Mouse (Mus musculus) ES-CJ7 (cell line): ENCODE data around the gene Rpn1.
A peak's percentile ranks its signal among the peaks of the same experiment; 100 is the strongest.

ENCODE experiments used
- DNase-seq: peaks from one replicate; pipeline ENCODE4 v3.0.0; 2011; ENCODE audit warnings: low read depth, low spot score

Rpn1 gene

DNA sequence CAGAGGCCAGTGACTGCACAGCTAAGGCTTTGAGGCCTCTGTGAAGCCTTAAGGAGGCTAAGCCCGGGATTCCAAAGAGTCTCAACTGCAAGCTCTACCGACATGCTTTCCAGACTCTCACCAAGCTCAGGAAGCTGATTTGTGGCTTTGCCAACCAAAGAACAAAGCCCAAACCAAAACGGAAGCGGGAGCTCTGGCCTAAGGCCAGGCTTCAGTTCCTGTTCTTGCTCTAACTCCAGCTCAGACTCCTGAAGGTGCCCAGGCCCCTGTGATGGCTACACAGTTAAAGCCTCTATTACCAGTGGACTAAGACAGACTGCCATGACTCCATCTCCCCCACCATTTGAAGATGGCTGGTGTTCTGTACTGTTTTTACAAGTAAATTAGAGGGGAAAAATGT, 19.2 kb upstream of the Rpn1 start:
- no peak for DNase-seq

DNA sequence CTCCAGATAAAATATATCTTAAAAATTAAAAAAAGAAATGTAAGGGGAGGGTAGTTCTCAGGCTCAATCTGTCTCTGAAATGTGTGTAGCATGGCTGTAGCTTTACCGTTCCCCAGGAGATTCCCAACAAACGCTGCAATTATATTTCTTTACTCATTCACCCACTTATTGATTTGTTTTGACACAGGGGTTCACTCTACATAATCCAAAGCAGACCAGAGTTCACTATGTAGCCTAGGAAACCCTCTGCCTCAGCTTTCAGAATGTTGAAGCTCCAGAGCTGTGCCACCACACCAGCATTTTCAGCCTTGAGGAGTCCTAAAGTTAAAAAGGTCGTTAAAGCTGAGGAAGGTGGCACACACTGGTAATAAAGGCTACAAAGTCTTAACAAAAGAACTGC, 18.3 kb upstream of the Rpn1 start:
- no peak for DNase-seq

DNA sequence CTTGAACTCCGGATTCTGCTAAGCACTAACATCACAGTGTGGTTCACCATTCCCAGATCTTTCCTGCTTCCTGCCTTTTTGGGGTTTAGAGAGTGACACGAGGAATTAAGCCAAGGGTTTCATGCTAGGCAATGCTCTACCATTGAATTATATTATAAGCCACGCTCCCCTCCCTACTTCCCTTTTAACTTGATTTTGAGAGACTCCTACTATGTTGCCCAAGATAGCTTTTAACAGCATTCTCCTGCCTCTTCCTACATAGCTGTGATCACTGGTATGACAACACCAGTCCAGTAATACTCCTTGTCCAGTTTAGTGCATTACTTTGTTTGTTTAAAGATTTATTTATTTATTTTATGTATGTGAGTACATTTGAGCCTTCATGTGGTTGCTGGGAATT, 16.6 kb upstream of the Rpn1 start:
- no peak for DNase-seq

DNA sequence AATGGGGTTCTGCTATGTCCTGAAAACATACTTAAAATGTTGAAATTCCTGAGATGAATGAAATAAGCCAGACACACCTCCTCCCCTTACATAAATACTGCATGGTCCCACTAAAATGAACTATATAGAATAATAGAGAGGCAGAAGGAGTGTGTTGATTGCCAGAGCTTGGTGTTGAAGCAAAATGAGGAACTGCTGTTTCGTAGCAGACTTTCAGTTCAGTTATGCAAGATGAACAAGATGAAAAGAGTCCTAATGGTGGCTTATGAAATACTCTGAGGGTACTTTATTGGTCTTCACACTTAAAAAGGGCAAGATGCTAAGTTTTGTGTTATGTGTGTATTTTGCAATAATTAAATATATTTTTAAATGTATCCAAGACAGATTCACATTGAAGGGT, 15.5 kb upstream of the Rpn1 start:
- DNase-seq, result no peak

DNA sequence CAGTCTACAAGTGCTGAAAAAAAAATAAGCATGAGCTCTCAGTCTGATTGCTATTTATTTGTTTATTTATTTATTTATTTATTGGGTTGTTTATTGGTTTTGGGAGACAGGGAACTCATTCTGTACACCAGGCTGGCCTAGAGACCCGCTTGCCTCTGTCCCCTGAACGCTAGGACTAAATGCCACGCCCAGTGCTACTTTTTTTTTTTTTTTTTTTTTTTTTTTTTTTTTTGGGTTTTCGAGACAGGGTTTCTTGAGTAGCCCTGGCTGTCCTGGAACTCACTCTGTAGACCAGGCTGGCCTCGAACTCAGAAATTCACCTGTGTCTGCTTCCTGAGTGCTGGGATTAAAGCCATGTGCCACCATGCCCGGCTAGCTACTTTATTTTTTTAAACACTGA, 13.8 kb upstream of the Rpn1 start:
- no peak for DNase-seq

DNA sequence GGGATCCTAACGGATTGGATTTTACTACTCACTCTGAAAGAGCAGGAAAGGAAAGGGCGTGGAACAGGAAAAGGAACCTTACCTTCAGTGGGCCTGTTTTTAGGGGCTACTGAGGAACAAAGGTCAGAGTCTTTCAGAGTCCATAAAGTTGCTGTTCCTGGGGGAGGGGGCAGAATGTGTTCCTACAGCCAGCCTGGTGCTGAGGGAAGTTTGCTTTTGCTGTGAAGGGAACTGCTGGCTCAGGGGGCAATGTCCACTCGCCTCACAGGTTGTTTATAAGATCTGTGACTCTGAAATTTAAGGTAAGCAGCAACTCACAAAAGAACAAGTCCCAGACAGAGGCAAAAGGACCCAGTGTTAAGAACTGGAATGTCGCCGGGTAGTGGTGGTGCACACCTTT, 13.1 kb upstream of the Rpn1 start:
- DNase-seq, result peak; percentile 34

DNA sequence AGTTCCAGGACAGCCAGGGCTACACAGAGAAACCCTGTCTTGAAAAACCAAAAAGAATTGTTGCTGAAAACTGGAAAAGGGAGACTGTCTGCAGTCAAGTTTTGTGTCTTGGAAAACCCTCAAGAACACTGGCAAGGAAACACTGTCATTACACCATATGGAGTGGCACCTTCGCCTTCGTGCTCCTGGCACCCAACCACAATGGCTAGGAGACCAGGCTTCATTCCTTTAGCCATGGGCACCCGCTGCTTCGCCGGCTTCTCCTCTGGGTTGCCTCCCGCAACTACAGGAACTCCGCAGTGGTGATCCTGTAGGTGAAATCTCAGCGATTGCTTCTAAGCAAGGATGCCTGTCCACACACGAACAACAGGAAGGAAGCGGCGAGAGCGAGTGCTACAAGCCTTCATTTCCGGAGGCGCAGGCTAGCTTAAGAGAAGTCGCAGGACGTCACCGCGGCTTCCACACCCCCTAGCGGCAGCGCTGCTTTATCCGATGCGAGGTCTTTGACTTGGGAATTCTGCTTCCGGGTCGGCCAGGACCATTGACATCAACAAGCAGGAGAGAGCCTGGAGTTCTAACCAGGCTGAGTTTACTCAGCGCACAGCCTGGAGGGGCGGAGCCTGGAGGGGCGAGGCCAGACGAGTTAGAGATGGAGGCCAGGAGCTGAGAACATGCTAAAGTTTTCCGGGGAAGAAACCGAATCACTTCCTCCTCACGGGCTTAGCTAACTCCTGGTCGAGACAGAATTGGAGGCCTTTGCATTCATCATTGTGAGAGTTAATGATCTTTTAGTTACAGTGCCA, 9.3 kb upstream of the Rpn1 start:
- DNase-seq, result peak; percentile 100

DNA sequence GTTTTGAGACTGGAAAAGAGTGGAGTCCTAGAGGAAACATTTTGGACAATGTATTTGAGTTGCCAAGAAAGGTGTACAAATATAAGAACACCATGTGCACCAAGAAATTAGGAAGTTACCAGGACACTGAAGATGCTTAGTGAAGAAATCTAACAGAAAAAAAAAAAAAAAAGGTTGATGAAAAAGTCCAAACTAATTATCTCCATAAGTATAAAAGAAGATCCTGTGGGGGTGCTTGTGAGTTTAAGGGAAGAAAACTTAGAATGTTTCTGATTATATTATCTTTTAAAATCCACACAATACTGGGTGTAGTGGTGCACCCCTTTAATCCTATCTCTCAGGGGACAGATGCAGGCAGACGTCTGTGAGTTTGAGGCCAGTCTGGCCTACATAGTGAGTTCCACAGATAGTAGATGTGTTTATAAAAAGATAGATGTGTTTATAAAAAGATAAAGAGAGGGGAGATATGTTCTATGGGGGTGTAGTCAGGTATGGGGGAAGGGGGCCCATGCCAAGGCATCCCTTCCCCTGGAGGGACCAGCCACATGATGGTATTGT, 8.2 kb upstream of the Rpn1 start:
- no peak for DNase-seq

DNA sequence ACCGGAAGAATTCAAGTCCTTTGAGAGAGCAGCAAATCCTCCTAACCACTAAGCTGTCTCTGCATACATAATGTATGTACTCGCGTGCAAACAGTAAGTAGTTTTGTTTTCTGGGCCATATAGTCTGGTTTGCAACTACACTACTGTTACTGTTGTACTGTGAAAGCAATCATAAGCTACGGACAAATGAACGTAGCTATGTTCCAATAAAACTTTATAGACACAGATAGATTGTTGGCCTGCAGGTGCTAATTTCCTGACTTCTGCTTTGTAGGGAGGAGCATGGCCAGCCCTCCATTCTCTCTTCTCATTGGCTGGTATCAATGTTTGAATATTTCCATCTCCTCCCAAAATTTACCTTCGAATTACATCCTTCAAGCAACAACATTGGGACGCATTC, 1.2 kb upstream of the Rpn1 start:
- no peak for DNase-seq

DNA sequence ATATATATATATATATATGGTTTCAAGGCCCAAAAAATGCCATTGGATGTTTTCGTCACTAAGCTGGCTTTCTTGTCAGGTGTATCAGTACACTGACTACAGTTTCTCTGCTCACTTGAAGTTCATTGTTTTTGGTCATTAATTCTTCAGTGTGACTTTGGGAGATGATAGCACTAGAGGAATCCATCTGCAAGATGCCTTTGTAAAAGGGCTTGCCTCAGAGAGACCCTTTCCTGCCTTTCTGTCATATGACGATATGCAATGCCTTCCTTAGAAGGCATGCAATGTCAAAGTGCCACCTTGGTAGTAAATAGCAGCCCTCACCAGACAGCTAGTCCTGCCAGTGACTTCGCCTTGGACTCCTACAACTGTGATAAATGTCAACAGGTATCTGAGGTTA, 610 bp upstream of the Rpn1 start:
- DNase-seq, result no peak

DNA sequence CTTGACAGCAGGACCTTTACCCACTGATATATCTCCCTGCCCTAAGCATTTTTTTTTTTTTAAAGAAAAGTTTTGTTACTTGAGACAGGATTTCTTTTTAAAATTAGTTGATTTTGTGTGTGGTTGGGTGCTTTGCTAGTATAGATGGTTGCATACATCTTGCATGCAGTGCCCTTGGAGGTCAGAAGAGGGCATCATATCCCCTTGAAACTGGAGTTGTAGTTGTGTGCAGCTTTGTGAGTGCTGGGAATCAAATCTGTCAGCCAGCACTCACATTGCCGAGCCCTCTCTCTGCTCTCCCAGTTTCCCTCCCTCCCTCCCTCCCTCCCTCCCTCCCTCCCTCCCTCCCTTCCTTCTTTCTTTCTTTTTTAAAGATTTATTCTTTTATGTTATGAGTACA, 4.7 kb downstream of the Rpn1 start:
- DNase-seq, result peak; percentile 56

DNA sequence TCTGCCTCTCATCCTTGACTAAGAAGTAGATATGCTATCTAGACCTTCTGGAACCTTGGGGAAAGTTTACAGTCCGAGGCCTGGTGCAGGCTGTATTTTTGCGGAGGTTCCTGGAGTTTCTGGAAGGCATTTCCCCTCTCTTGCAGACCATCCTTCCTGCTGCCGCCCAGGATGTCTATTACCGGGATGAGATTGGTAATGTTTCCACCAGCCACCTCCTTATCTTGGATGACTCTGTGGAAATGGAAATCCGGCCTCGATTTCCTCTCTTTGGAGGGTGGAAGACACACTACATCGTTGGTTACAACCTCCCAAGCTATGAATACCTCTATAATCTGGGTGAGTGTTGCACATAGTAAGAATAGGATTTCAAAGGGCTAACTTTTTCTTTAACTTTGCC, 11.1 kb downstream of the Rpn1 start:
- DNase-seq, result no peak

DNA sequence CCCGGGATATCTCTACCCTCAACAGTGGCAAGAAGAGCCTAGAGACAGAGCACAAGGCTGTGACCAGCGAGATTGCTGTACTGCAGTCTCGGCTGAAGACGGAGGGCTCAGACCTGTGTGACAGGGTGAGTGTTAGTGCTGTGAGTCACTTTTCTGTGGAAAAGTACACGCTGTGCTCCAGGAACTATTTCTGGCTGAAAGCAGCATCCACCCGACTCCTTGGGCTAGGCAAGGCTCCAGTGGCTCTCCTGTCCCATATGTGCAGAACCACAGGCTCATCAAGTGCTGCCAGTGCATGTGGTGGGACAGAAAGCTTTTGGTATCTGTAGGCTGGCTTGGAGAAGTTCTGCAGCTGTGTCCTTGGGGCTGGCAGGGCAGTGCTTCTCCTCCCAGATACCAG, 17.8 kb downstream of the Rpn1 start:
- no peak for DNase-seq

DNA sequence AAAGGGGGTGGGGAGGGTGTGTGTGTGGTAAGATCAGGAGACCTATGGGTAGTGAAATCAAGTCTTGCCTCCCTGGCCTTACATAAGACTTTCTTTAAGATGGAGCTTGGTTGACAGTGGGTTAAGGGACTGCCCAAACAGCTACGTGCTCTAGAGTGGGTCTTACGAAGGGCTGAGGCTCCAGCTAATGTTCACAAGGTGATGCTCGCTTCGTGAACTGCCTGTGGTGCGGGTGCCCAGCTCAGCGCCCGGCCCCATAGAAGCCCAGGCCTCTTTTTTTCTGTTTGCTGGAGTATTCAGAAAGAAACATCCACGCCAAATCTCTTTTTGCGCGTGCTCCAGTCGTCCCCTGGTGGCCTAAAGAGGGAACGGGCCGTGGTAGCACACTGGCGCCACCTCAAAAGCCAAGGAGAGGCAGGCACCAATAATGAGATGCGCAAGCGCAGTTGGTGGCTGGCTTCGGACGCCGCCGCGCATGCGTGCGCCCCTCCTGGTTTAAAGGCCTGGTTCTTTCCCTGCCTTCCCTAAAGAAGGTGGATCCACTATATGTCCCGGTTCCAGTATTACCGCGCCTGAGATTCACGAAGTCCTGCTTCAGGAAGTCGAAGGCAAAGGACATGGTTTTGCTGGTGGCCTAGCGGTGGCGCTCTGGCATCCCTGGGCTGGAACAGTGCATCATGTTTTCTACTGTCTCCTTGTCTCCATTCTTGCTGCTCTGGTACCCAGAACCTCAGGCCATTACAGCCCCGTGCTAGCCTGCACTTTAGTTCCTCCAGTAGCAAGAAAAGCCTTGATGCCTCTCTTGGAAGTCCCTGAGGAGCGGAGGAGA, 21.7 kb downstream of the Rpn1 start:
- peak; percentile 97 for DNase-seq

DNA sequence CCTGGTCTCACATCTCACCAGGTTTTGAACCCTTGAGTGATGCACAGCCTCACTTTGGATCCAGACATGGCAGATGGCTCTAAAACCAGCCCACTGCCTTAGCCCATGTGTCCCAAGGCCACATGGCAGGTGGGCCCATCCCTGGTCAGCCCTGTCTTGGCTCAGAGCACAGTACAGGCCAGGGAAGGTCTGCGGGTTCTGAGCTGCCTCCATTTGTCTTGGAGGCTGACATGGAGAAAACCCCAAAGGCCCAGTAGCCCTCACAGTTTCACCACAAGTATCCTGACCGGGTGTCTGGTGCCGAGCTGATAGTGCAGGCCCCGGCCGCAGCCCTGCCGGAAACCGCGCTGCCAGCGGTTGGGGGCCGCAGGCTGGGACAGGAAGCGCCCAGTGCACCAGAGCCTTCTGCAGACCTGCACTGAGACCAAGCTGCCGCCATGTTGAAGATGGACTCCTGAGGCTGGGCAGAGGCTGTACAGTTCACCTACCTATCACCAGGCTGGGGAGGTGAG, 22.4 kb downstream of the Rpn1 start:
- DNase-seq, result no peak

DNA sequence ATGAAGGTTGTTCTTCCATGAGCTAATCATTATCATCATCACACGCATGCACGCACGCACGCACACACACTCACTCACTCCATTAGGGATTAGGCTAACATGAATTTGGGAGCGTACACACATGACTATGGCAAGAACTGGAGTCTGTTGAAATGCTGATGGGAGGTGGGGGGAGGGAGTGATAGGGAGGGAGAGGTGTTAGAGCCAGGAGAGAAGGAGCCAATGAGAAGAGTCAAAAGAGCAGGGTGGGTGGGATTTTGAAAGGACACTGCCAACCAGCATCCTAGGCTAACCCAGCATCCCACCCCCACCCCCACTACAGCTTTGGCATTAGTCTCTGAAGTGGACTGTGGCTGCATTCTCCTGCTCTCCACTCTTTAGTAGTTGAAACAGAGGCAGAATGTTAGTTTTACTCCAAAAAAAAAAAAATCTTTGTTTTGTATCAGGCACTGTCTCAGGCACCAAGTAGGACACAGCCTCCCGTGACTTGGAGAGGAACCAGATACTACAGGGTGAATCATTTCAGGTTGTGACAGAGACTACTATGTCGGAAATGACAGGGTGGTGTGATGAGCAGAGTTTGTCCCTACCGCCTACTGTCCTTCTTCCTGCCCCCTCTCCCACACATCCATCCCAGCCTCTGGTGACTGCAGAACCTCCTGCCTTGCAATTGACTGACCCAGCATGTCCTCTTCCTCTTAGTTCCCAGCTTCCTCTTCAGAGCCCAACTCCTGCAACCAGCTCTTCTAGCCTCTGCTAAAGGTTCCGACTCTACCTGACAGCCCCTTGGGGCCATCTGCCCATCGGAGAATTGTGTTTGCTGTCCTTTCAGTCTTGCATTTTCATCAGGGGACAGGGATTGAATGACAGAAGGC, 23.6 kb downstream of the Rpn1 start:
- DNase-seq, result peak; percentile 74

DNA sequence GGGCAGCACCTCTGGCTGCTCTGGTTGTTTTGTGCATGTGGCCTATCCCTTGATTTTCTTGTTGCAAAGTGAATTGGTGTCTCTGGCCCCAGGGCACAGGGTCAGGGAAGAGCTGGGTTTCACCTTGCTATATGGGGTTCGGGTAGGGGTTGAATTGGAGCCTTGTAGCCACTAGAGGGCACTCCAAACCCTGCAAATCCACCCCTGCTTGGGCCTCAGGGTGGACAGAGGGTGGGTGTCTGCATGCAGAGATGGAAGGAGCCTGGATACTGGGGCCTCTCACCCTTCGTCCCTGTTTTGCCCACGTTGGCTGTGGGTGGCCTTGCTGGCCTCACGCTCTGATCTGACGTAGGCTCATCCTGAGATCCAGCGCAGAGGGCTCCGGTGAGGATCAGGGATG, 28.9 kb downstream of the Rpn1 start:
- peak; percentile 81 for DNase-seq

DNA sequence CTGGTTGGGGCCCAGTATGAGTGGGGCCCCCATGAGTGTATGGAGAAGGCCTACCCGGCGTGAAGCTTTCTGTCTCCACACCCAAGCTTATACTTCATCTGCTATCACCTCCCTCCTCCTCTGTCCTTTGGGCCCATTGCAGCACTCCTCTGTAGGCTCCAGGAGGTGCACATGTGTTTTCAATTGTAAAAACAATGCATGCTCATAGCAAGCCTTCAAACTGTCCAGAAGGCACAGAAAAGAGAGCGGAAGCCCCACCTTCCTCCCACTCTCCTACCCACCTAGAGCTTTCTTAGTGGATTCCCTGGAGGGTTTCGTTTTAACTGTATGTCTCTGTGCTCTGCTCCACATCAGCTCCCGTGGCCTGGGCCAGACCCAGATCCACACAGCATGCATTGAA, 30.1 kb downstream of the Rpn1 start:
- no peak for DNase-seq

DNA sequence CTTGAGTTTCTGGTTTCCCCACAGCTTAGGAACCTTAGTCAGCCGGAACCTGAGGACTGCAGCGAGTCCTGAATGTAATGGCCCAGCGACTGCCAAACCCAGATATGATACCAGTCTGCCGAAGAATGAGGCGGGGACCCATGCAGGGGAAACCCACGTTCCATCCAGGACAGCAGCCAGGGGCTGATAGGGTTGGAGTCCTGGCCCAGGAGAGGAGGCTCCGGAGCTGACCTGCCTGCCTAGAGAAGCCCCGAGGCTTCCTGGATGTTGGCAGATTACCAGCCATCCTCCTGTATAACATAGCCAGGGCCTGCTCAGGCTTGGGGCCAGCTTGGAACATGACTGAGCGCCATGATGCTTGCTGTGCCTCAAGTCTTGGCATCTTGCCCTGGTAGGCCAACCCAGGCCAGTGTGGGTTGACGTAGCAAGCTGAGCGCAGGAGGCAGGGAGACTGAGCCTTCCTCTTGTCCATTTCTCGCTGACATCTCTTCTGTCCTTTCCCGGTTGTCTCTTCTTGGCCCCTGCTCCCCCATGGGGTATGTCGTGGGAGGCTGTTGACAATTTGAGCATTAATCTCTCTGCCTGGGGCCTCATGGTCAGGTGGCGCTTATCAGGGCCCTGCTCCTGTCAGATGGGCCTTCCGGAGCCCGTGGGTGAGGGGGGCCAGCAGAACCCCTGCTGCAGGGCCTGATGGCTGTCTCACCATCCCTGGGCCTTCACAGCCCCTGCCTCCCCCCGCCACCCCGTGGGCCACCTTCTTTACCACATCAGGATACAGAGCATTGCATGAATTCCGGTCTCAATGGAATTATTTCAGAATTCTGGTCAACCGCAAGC, 32.3 kb downstream of the Rpn1 start:
- no peak for DNase-seq

DNA sequence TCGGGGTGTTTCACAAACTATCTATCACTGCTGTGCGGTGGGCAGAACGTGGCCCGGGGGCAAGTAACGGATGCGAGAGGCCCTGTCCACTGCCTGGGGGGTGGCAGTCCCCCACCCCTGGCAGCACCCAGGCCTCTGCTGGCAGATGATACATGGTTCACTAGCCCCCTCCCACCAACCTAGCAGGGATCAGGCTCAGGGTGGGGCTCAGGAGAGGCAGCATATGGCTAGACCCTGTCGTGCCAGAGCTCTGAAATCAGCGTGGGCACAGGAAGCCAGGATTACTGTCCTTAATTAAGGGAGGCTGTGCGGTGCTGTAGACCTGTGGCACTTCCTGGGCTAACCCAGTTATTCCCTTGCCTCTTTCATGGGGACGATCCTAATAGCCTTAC, 32.9 kb downstream of the Rpn1 start:
- no peak for DNase-seq

DNA sequence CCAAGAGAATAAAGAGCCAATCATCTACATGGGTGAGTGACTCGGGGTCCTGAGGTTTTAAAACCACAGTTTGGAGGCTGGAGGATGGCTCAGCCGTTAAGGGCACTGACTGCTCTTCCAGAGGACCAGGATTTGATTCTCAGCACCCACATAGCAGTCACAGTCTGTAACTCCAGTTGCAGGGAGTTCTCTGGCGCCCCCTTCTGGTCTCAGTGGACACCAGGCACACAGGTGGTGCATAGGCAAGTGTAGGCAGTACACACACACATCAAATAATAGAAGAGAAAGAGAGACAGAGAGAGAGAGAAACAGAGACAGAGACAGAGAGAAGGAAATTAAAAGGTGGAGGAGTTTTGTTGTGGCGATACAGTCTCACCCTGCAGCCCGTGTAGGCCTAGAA, 35.0 kb downstream of the Rpn1 start:
- DNase-seq, result peak; percentile 73
